Mouse (Mus musculus) liver, adult 2 months (tissue): ENCODE data around the gene Nalcn.

Source experiments
- CTCF ChIP-seq: fragments of 200-500 bp; IDR thresholded peaks from 2 replicates; pipeline ENCODE4 v1.5.1; 2011; ENCODE audit warnings: low read depth, low read length, control low read depth
- POLR2A ChIP-seq: fragments of 200-500 bp; IDR thresholded peaks from 2 replicates; pipeline ENCODE4 v1.6.1; 2011; ENCODE audit warnings: low read length, control low read depth; ENCODE audit not compliant: insufficient read depth; ENCODE audit errors: extremely low read depth

GRCm38 (mm10) chr14:123555533-123555932 lies 71.4 kb downstream of the Nalcn start:
- TF ChIP-seq POLR2A (no peak), CTCF (no peak)
